Mouse (Mus musculus) hindlimb bud, embryonic 11.5 days (tissue): Measurements from ENCODE around the gene Taar6.

ENCODE experiments used
- DNase-seq: peaks from one replicate; pipeline ENCODE4 v3.0.0-alpha.2; 2012; ENCODE audit warnings: low read depth, low spot score; ENCODE audit errors: extremely low spot score

Gene Taar6

DNA sequence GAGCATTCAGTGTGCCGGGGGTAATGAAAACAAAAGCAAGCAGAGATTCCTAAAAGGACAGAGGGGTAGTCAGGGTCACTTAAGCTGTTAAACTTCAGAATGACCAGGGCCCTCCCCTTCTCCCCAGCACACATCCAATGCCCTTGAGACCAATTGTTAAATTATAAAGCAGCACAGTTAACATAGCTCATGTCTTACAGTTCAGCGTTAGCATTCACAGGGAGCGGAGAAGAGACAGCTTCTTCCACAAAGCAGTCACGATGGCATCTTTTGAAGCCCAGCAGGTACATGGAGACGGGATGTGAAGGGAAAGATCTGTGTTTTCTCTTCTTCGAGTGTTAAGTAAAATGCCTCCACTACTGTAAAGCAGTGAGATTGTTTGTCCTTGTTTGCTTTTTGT, 47.1 kb downstream of the Taar6 start, which contains the start of gene Taar2:
Gene Taar2 (plus strand): TSS at position 261 of the 400 bp plus-strand sequence.
- no peak for DNase-seq

DNA sequence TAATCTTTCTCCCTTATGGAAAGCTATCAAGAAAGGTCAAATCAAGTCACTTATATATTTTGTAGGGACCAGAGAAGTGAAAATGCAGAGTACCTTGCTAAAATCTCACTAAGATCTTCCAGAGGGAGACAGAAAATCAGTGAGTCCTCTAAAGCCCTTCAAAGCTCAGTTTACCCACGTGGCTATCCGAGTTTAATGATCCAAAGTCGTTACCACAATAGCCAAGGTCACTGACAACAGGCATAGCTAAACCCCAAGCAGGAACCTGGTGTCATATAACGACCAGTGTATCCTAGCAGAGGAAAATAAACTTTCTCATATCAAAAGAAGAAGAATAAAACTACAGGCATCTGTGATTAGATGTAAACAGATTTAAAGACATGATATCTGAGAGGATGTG, 47.8 kb downstream of the Taar6 start:
- DNase-seq: no peak
